Mouse (Mus musculus) lung, postnatal 0 days (tissue): Measurements from ENCODE around the gene Arl5c.

Experiments
- CTCF ChIP-seq: IDR thresholded peaks from 2 replicates; pipeline ENCODE4 v1.5.1; 2016; ENCODE audit warnings: antibody characterized with exemption, mild to moderate bottlenecking
- EP300 ChIP-seq: IDR thresholded peaks from 2 replicates; pipeline ENCODE4 v1.6.1; 2016; ENCODE audit warnings: antibody characterized with exemption, mild to moderate bottlenecking, control low read depth

- TF ChIP-seq CTCF = no peak
- no peak for TF ChIP-seq EP300
Observed at GRCm38 (mm10) chr11:97998898-97999608, 3.1 kb upstream of the Arl5c start.
